Mouse (Mus musculus): ENCODE data around the gene Riox1. TPM values are rescaled to one million over a fixed set of nuclear protein-coding genes. Genes with fewer than 3 reads are reported as not detected.
A peak's percentile ranks its signal among the peaks of the same experiment; 100 is the strongest.

Riox1 gene
- polyA plus RNA-seq, 1 experiment: 13.0 TPM

DNA sequence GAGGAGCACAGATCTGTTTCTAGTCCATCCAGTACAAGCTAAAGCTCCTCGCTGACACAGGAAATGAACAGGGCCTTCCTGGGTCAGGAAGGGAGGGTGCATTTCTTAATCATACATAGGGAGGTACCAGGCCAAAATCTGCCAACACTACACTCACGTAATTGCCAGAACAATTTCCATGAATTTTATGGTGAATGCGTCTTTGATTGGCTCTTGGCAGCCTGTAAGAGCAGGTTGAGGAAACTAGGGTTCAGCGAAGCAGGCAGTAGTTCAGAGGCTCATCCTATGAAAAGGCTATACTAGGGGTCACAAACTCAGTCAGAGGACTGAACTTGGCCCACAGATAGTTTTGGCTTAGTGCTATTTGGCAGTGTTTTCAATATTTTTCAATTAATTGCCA is 10.4 kb upstream of the Riox1 start:
- H3K36me3 ChIP-seq (ENCODE audit: control insufficient read depth, insufficient read depth, low read length, poor library complexity, severe bottlenecking): no peaks in the 10 kb centered on the region
- TF ChIP-seq POLR2A (IDR thresholded peaks at IDR 0.05; ENCODE audit: insufficient read depth, low read length) (no peak), EP300 (IDR thresholded peaks at IDR 0.05; ENCODE audit: insufficient read depth, low read depth, low read length) (no peak), CTCF (IDR thresholded peaks at IDR 0.05; ENCODE audit: low read depth, low read length) (no peak)
- no peaks in the 10 kb centered on the region for H3K4me1 ChIP-seq (ENCODE audit: control insufficient read depth, insufficient read depth, low read length)
- H3K9me3 ChIP-seq (replicated peaks; ENCODE audit: control insufficient read depth, insufficient read depth, low read length, poor library complexity, severe bottlenecking): no peaks in the 10 kb centered on the region
- no peak overlapping the region for H3K4me3 ChIP-seq (ENCODE audit: low read depth, low read length)
- H3K9ac ChIP-seq (ENCODE audit: low read depth, poor library complexity, severe bottlenecking): no peak overlapping the region
- H3K27me3 ChIP-seq (ENCODE audit: control insufficient read depth, insufficient read depth, low read length, poor library complexity, severe bottlenecking): no peaks in the 10 kb centered on the region
- H3K27ac ChIP-seq (ENCODE audit: insufficient read depth, low read length): no peak overlapping the region

DNA sequence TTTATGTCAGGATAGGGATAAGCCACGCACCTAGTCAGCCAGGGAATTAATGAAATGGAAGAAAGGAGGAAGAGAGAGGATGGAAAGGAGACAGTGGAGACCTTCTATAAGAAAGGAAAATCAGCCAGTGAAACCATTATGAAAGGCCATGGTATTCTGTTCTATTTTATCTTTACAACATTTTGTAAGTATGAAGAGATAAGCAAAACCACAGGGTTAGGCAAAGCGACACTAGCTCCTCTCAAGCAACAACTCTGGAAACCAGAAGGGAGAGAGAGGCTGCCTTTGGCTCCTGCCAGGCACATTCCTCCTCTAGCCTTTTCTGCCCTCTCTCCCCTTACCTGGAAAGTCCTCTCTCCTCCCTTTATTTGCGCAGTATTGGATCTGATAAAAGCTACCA is 8.5 kb upstream of the Riox1 start:
- no peaks in the 10 kb centered on the region for H3K9me3 ChIP-seq (replicated peaks; ENCODE audit: control insufficient read depth, insufficient read depth, low read length, poor library complexity, severe bottlenecking)
- TF ChIP-seq CTCF (IDR thresholded peaks at IDR 0.05; ENCODE audit: low read depth, low read length) (no peak), EP300 (IDR thresholded peaks at IDR 0.05; ENCODE audit: insufficient read depth, low read depth, low read length) (no peak), POLR2A (IDR thresholded peaks at IDR 0.05; ENCODE audit: insufficient read depth, low read length) (no peak)
- H3K36me3 ChIP-seq (ENCODE audit: control insufficient read depth, insufficient read depth, low read length, poor library complexity, severe bottlenecking): no peaks in the 10 kb centered on the region
- H3K27me3 ChIP-seq (ENCODE audit: control insufficient read depth, insufficient read depth, low read length, poor library complexity, severe bottlenecking): no peaks in the 10 kb centered on the region
- no peaks in the 10 kb centered on the region for H3K4me1 ChIP-seq (ENCODE audit: control insufficient read depth, insufficient read depth, low read length)
- H3K9ac ChIP-seq (ENCODE audit: low read depth, poor library complexity, severe bottlenecking): no peak overlapping the region
- no peak overlapping the region for H3K4me3 ChIP-seq (ENCODE audit: low read depth, low read length)
- H3K27ac ChIP-seq (ENCODE audit: insufficient read depth, low read length): no peak overlapping the region

DNA sequence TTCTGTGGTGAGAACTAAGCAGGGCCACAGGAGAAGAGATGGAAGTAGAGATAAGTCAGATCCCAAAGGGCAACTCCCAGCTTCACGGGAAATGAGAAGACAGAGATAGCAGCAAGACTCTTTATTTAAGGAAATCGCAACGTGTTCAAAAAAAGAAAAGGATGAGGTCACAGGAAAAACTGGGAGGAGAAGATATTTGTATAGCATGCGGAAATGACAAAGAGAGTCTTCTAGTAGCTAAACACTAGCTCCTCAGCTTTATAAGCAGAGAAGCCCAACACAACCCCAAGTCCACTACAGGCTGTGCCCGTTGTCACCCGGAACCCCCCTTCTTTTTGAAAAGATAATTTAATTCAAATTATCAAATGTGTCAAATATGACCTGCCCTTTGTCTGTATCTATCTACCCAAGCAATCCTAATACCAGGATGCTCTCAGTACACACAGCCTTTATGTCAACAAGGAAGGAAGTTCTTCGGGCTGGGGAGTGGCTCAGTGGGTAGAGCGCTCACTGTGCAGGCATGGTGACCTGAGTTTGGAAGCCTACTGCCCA is 3.1 kb upstream of the Riox1 start:
- H3K27ac ChIP-seq (ENCODE audit: insufficient read depth, low read length): no peak overlapping the region
- H3K27me3 ChIP-seq (ENCODE audit: control insufficient read depth, insufficient read depth, low read length, poor library complexity, severe bottlenecking): no peaks in the 10 kb centered on the region
- H3K9me3 ChIP-seq (replicated peaks; ENCODE audit: control insufficient read depth, insufficient read depth, low read length, poor library complexity, severe bottlenecking): no peaks in the 10 kb centered on the region
- peaks cover 4% of the 10 kb centered on the region for H3K4me1 ChIP-seq (ENCODE audit: control insufficient read depth, insufficient read depth, low read length)
- no peak for TF ChIP-seq CTCF (IDR thresholded peaks at IDR 0.05; ENCODE audit: low read depth, low read length)
- TF ChIP-seq EP300 (IDR thresholded peaks at IDR 0.05; ENCODE audit: insufficient read depth, low read depth, low read length): no peak
- TF ChIP-seq POLR2A (IDR thresholded peaks at IDR 0.05; ENCODE audit: insufficient read depth, low read length): no peak
- no peak overlapping the region for H3K4me3 ChIP-seq (ENCODE audit: low read depth, low read length)
- H3K36me3 ChIP-seq (ENCODE audit: control insufficient read depth, insufficient read depth, low read length, poor library complexity, severe bottlenecking): peaks cover 3% of the 10 kb centered on the region; the same call in 1 of the 2 replicates
- H3K9ac ChIP-seq (ENCODE audit: low read depth, poor library complexity, severe bottlenecking): no peak overlapping the region

DNA sequence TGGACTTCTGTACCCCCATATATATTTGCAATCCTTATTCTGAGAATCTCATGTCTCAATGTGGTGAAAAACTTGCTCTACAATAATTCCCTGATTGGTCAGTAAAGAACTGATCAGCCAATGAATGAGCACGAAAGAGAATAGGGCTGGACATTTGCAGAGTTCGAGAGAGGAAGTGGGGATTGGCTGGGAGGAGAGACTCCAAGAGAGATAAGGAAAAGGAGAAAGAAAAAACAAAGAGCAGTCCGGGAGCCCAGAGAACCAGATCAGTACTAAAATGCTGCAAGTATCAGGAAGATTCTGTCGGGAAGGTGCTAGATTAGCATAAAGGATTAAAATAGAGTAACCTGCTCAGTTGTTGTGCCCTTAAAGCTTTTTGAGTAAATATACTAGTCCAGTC is 1.4 kb upstream of the Riox1 start:
- Histone ChIP-seq H3K4me1 (ENCODE audit: control insufficient read depth, insufficient read depth, low read length) (peaks cover 4% of the 10 kb centered on the region), H3K27ac (ENCODE audit: insufficient read depth, low read length) (no peak overlapping the region)
- no peak for TF ChIP-seq EP300 (IDR thresholded peaks at IDR 0.05; ENCODE audit: insufficient read depth, low read depth, low read length)
- no peak for TF ChIP-seq CTCF (IDR thresholded peaks at IDR 0.05; ENCODE audit: low read depth, low read length)
- TF ChIP-seq POLR2A (IDR thresholded peaks at IDR 0.05; ENCODE audit: insufficient read depth, low read length): no peak

DNA sequence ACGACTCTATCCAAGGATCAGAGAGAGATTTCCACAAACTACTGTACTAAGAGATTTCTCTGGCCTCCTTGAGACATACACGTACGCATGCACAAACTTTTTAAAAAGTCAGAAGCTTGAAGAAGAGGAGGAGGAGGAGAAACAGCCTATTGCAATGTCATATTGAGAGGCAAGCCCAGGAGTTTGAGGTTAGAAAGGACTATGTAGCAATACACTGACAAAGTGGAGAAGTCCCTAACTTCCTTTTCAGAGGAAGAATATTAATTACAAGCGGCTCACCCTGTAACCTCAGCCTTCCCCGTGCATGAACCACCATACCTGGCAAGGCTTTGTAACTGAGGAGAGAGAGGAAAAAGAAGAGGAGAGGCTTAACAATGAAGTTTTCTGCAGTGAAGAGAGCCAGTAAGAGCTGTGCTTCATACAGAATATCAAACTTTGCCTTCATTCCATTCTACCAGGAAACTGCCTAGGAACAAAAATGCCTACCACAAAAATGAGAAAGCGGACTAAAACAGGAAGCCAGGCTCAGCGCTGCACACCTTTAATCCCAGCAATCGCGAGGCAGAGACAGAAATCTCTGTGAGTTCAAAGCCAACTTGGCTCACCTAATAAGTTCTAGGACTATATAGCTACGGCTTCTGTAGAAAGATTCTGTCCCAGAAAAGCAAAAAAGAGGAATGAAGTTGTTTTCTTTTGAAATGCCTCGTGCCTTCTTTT is 474 bp upstream of the Riox1 start:
- no peaks in the 10 kb centered on the region for H3K27me3 ChIP-seq (ENCODE audit: control insufficient read depth, insufficient read depth, low read length, poor library complexity, severe bottlenecking)
- TF ChIP-seq EP300 (IDR thresholded peaks at IDR 0.05; ENCODE audit: insufficient read depth, low read depth, low read length) (no peak), POLR2A (IDR thresholded peaks at IDR 0.05; ENCODE audit: insufficient read depth, low read length) (no peak), CTCF (IDR thresholded peaks at IDR 0.05; ENCODE audit: low read depth, low read length) (no peak)
- H3K9ac ChIP-seq (ENCODE audit: low read depth, poor library complexity, severe bottlenecking): peak overlapping the region; percentile 75
- peak overlapping the region; percentile 49 for H3K4me3 ChIP-seq (ENCODE audit: low read depth, low read length)
- H3K36me3 ChIP-seq (ENCODE audit: control insufficient read depth, insufficient read depth, low read length, poor library complexity, severe bottlenecking): peaks cover 9% of the 10 kb centered on the region
- no peaks in the 10 kb centered on the region for H3K9me3 ChIP-seq (replicated peaks; ENCODE audit: control insufficient read depth, insufficient read depth, low read length, poor library complexity, severe bottlenecking)
- H3K27ac ChIP-seq (ENCODE audit: insufficient read depth, low read length): no peak overlapping the region
- H3K4me1 ChIP-seq (ENCODE audit: control insufficient read depth, insufficient read depth, low read length): peaks cover 4% of the 10 kb centered on the region

More for the DNA sequence above, 1.4 kb upstream of the Riox1 start:
- H3K9ac ChIP-seq (ENCODE audit: low read depth, poor library complexity, severe bottlenecking): no peak overlapping the region
- no peaks in the 10 kb centered on the region for H3K9me3 ChIP-seq (replicated peaks; ENCODE audit: control insufficient read depth, insufficient read depth, low read length, poor library complexity, severe bottlenecking)
- H3K4me3 ChIP-seq (ENCODE audit: low read depth, low read length): no peak overlapping the region
- no peaks in the 10 kb centered on the region for H3K27me3 ChIP-seq (ENCODE audit: control insufficient read depth, insufficient read depth, low read length, poor library complexity, severe bottlenecking)
- peaks cover 9% of the 10 kb centered on the region for H3K36me3 ChIP-seq (ENCODE audit: control insufficient read depth, insufficient read depth, low read length, poor library complexity, severe bottlenecking)
